Mouse (Mus musculus) G1E (cell line): ENCODE measurements at regions not wholly inside any gene's neighbourhood (a gene's known extent, or its start where the extent isn't known, plus 50 kb on each side); places are given as distances from the start of the nearest gene placed in this dataset.

Experiments used
- ATAC-seq: 2 replicates; pipeline ENCODE4 v1.8.0; 2016; ENCODE audit warnings: mild to moderate bottlenecking; ENCODE audit not compliant: insufficient number of reproducible peaks, poor library complexity, low FRiP score, severe bottlenecking; ENCODE audit errors: extremely low read depth
- DNase-seq: peaks from one replicate; pipeline ENCODE4 v3.0.0; 2012; ENCODE audit warnings: low spot score
- H3K27me3 ChIP-seq: 2 replicates; pipeline ENCODE4 v1.6.1; 2012; ENCODE audit warnings: mild to moderate bottlenecking, low read length, inconsistent platforms; ENCODE audit not compliant: insufficient read depth
- H3K36me3 ChIP-seq: replicated peaks from 2 replicates; pipeline ENCODE3; 2012; ENCODE audit warnings: mild to moderate bottlenecking, inconsistent platforms
- H3K4me1 ChIP-seq: 2 replicates; pipeline ENCODE4 v1.6.1; 2012; ENCODE audit warnings: low read depth, low read length, inconsistent platforms, mixed read lengths; ENCODE audit not compliant: insufficient read depth
- H3K4me3 ChIP-seq: 2 replicates; pipeline ENCODE4 v1.5.1; 2012; ENCODE audit warnings: low read depth, mild to moderate bottlenecking, inconsistent platforms, low read length, moderate library complexity, mixed read lengths
- H3K9me3 ChIP-seq: replicated peaks from 2 replicates; pipeline ENCODE4 v1.6.1; 2012; ENCODE audit warnings: inconsistent platforms
- CTCF ChIP-seq: IDR thresholded peaks from 2 replicates; pipeline ENCODE4 v1.5.1; 2012; ENCODE audit warnings: low read depth, low read length, inconsistent platforms, mixed read lengths
- GATA1 ChIP-seq: IDR thresholded peaks from 2 replicates; pipeline ENCODE4 v1.6.1; 2012; ENCODE audit warnings: borderline replicate concordance, low read length, inconsistent platforms, mixed read lengths
- GATA2 ChIP-seq: IDR thresholded peaks from 2 replicates; pipeline ENCODE4 v1.6.1; 2012; ENCODE audit warnings: low read depth, low read length, inconsistent platforms, borderline replicate concordance
- POLR2AphosphoS5 ChIP-seq: IDR thresholded peaks from 2 replicates; pipeline ENCODE4 v1.6.1; 2012; ENCODE audit warnings: low read depth, low read length, inconsistent platforms; ENCODE audit not compliant: insufficient replicate concordance
- TAL1 ChIP-seq: conservative IDR thresholded peaks from 2 replicates; pipeline ENCODE4 v1.6.1; 2012; ENCODE audit warnings: low read depth, low read length, inconsistent platforms, mixed read lengths

DNA sequence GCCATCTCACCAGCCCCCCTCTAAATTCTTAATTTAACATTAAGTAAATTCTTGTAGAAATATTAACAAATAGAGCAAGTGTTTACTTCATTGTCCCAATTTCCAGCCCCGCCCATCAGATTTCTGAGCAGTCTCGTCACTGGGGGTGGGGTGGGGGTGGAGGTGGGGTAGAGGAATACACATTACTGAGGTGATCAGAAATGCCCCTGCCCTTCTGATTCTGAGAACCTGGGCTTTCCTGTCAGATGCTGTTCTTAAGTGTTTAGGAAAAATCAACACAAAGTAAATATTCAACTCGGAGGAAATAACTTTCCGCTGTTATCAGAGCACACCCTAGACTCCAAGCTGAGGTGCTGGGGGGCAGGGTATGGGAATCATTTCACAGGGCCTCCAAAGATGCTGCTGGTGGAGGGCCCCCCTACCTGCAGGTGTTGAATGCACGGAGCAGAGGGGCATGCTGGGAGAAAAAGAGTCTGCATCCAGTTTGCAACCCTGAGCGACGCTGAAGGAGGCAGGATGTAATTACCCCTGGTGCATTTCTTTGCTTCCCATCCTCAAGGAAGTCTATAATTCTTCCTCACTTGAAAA, 235.5 kb downstream of the Gm10260 start:
- Histone ChIP-seq H3K4me3 (no peak overlapping the region), H3K9me3 (no peaks in the 10 kb centered on the region), H3K4me1 (no peaks in the 10 kb centered on the region), H3K36me3 (no peaks in the 10 kb centered on the region), H3K27me3 (peaks cover 18% of the 10 kb centered on the region)
- DNase-seq (no peak), ATAC-seq (no peak)
- TF ChIP-seq GATA2 (no peak), GATA1 (no peak), TAL1 (no peak), POLR2AphosphoS5 (no peak), CTCF (no peak)

DNA sequence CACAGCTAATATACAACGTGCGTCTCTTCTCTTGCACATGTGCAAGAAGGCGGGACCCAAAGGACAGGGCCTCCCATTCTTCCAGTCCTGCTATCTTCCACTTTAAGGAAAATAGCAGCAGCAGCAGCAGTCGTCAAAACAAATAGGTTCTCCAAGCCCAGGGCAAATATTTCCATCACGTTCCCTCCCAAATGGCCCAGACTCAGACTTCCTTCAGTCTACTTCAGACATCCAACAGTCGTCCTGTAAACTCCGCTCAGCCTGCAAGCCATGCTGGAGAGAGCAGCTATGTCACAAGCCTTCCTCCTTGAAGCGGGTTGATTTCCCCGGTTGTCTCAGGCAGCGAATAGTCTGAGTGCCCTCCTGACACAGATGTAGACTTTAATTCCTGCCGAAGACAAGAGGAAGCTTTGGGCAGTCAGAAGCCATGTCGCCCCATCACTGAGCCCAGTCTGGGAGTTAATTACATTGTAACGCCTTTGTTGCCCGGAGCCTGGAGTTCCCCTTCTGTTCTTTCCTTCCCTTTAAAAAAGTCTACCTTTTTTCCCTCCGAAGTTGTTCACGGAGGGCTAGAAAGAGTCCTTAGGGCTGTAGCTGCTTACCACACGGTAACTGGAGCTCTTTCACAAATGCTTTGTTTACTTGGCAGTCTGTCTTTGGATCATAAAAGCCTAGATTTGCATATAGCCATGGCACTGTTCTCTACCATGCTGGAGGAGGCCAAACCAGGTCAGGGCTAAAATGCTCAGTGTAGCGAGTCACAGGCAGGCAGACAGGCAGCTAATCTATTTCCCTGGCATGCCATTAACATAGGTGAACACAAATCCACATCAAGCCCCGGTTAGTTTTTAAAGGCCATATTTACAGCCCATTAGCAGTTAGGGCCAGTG, 236.7 kb downstream of the Gm10260 start:
- DNase-seq (no peak), ATAC-seq (no peak)
- Histone ChIP-seq H3K27me3 (peaks cover 14% of the 10 kb centered on the region; the same call in 1 of the 2 replicates), H3K36me3 (no peaks in the 10 kb centered on the region), H3K4me1 (no peaks in the 10 kb centered on the region), H3K9me3 (no peaks in the 10 kb centered on the region), H3K4me3 (no peak overlapping the region)
- no peak for TF ChIP-seq CTCF
- no peak for TF ChIP-seq TAL1
- TF ChIP-seq GATA2 = no peak
- no peak for TF ChIP-seq POLR2AphosphoS5
- no peak for TF ChIP-seq GATA1

DNA sequence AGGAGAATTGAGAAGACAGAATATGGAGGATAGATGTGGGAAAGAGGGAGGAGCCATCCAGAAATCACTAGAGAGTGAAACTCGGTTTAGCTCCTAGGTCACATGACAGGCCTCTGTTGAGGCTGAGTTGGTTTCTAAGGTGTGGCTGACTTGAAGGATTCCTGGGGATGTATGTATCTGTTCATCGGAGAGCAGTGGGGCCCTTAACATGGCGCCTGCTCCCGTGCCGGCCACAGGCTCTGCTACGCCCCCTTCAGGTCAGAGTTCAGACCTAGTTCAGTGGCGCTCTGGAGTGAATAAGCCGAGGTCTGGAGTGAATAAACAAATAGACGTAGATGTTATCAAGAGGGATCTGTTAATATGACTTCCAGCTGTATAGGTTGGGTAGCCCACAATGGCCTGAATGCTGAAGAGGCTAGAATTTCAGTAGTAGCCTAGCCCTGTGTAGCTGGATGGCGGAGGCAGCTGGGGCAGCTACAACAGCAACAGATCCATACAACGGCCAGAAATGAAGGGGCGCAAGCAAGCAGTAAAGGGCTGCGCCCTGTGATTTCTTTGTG, 239.4 kb downstream of the Gm10260 start:
- no peak overlapping the region for H3K4me3 ChIP-seq
- H3K9me3 ChIP-seq = no peaks in the 10 kb centered on the region
- peaks cover 7% of the 10 kb centered on the region; the same call in 1 of the 2 replicates for H3K27me3 ChIP-seq
- DNase-seq (no peak), ATAC-seq (no peak)
- no peak for TF ChIP-seq TAL1
- TF ChIP-seq POLR2AphosphoS5 = no peak
- TF ChIP-seq CTCF = no peak
- no peak for TF ChIP-seq GATA1
- no peak for TF ChIP-seq GATA2
- H3K36me3 ChIP-seq = no peaks in the 10 kb centered on the region
- H3K4me1 ChIP-seq = no peaks in the 10 kb centered on the region

DNA sequence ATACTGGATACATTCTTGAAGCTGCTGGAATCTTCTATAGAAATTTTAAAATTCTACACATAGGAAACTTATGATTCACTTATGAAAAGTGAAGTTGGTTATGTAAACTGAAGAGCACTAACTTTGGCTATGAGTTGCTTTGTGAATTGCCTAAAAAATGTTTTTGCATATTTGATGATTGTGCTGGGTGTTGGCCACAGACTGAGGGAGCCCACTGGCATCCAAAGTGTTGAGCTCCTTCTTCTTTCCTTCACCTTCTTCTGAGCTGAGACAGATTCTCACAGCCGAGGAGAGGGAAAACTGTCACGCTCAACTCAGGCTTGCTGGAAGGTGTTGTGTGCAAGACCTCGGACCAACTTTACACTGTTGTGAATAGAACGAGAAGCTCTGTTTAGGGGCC, 243.7 kb downstream of the Gm10260 start:
- H3K4me3 ChIP-seq = no peak overlapping the region
- DNase-seq (no peak), ATAC-seq (no peak)
- H3K36me3 ChIP-seq = no peaks in the 10 kb centered on the region
- peaks cover 18% of the 10 kb centered on the region for H3K27me3 ChIP-seq
- TF ChIP-seq POLR2AphosphoS5 (no peak), GATA2 (no peak), GATA1 (no peak), TAL1 (no peak), CTCF (no peak)
- no peaks in the 10 kb centered on the region for H3K9me3 ChIP-seq
- H3K4me1 ChIP-seq = no peaks in the 10 kb centered on the region

DNA sequence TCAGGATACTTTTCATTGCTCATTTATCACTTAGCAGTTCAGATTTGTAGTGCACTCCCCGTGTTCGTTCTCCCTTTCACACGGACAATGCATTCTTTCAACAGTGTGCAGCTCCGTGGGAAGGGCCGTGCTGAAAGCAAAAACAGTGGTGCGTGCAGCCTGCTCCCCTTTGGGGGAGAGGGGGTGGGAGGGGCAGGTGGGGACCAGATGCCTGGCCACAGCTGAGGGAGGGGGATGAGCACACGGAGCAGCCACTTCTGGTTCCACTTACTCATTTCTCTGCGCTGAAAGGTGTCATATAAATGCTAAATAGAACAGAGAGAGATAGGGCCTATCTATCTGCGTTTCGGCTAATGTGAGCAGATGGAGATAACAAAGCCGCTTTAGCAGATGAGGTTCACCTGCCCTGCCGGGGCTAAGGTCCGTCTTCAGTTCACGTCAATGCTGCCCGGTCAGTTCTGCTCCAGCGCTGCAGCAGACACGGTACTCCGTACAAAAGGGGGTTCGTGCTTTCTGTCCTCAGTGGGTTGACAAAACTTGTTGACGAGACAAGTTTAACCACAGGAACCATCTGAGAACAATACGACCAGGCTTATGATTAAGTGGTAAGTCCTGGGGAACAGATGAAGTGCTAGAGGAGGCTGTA, 245.9 kb downstream of the Gm10260 start:
- TF ChIP-seq CTCF (no peak), GATA2 (no peak), GATA1 (no peak), POLR2AphosphoS5 (no peak), TAL1 (no peak)
- H3K36me3 ChIP-seq = no peaks in the 10 kb centered on the region
- peaks cover 34% of the 10 kb centered on the region for H3K27me3 ChIP-seq
- H3K4me1 ChIP-seq = no peaks in the 10 kb centered on the region
- no peaks in the 10 kb centered on the region for H3K9me3 ChIP-seq
- H3K4me3 ChIP-seq = no peak overlapping the region
- DNase-seq = no peak
- no peak for ATAC-seq

DNA sequence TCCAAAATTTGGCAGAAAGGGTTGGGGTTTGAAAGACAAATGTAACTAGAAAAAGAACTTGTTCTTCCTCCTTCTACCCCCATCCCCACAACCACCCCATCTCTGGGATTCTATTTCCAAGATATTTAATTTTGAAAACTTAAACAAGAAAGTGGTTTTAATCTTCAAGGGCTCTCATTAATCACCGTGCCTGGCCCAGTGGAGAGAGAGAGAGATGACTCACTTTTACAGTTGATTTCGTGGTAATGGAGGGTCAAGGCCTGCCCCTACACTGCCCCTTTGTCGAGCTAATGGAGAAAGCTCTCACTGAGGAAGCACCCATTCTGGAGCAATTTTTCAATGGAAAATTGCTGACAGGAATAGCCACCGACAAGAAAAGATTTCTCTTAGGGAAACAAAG, 247.9 kb downstream of the Gm10260 start:
- no peak for DNase-seq
- no peaks in the 10 kb centered on the region for H3K36me3 ChIP-seq
- TF ChIP-seq TAL1 (no peak), GATA1 (no peak), GATA2 (no peak), POLR2AphosphoS5 (no peak), CTCF (no peak)

More for the DNA sequence above, 247.9 kb downstream of the Gm10260 start:
- Histone ChIP-seq H3K4me1 (no peaks in the 10 kb centered on the region), H3K4me3 (no peak overlapping the region), H3K9me3 (no peaks in the 10 kb centered on the region), H3K27me3 (peaks cover 44% of the 10 kb centered on the region)
- ATAC-seq = no peak
